Mouse (Mus musculus) E14TG2a.4 (cell line): ENCODE results near the gene Fam161b.

Experiments used
- CTCF ChIP-seq: conservative IDR thresholded peaks from 2 replicates; pipeline ENCODE4 v1.5.1; 2014; ENCODE audit warnings: low read length
- NANOG ChIP-seq: IDR thresholded peaks from 2 replicates; pipeline ENCODE4 v1.6.1; 2014; ENCODE audit warnings: borderline replicate concordance, low read length, mixed read lengths
- POU5F1 ChIP-seq: IDR thresholded peaks from 2 replicates; pipeline ENCODE4 v1.6.1; 2014; ENCODE audit warnings: low read length, borderline replicate concordance

- TF ChIP-seq CTCF (no peak), POU5F1 (no peak), NANOG (no peak)
These were observed 32.2 kb upstream of the Fam161b start for GRCm38 (mm10) chr12:84393847-84394246.
